Mouse (Mus musculus) heart, postnatal 0 days (tissue): Measurements from ENCODE around the gene Ankrd65. TPM values are rescaled to one million over a fixed set of nuclear protein-coding genes. Genes with fewer than 3 reads are reported as not detected.
A peak's percentile ranks its signal among the peaks of the same experiment; 100 is the strongest.

Source experiments
- ATAC-seq: fragments of 200-750 bp; cut with Nextera tagmentation; 2 replicates; pipeline ENCODE4 v1.8.0; 2017; ENCODE audit warnings: low read depth, moderate number of reproducible peaks, moderate library complexity; ENCODE audit not compliant: insufficient read depth
- DNase-seq: peaks from one replicate; pipeline ENCODE4 v3.0.0-alpha.2; 2016; ENCODE audit warnings: low spot score
- H3K27ac ChIP-seq: fragments of 300-500 bp; sonication (generic); 2 replicates; pipeline ENCODE4 v1.5.1; 2014; ENCODE audit warnings: low read depth, mild to moderate bottlenecking
- H3K27me3 ChIP-seq: fragments of 300-500 bp; sonication (generic); 2 replicates; pipeline ENCODE4 v1.6.1; 2014; ENCODE audit warnings: low read length, mixed read lengths; ENCODE audit not compliant: control insufficient read depth, insufficient read depth
- H3K36me3 ChIP-seq: fragments of 300-500 bp; sonication (generic); replicated peaks from 2 replicates; pipeline ENCODE4 v1.6.1; 2014; ENCODE audit warnings: low read length, mixed read lengths; ENCODE audit not compliant: control insufficient read depth, insufficient read depth
- H3K4me1 ChIP-seq: fragments of 300-500 bp; sonication (generic); 2 replicates; pipeline ENCODE4 v1.6.1; 2014; ENCODE audit warnings: antibody characterized with exemption; ENCODE audit not compliant: control insufficient read depth, insufficient read depth
- H3K4me2 ChIP-seq: fragments of 300-500 bp; sonication (generic); 2 replicates; pipeline ENCODE4 v1.6.1; 2014; ENCODE audit warnings: low read depth, mild to moderate bottlenecking, low read length, moderate library complexity
- H3K4me3 ChIP-seq: fragments of 300-500 bp; sonication (generic); 2 replicates; pipeline ENCODE4 v1.5.1; 2014; ENCODE audit warnings: low read depth, low read length
- H3K9ac ChIP-seq: fragments of 300-500 bp; sonication (generic); replicated peaks from 2 replicates; pipeline ENCODE4 v1.6.1; 2014; ENCODE audit warnings: low read depth, low read length, mixed read lengths
- H3K9me3 ChIP-seq: fragments of 300-500 bp; sonication (generic); replicated peaks from 2 replicates; pipeline ENCODE4 v1.6.1; 2016; ENCODE audit warnings: low read length; ENCODE audit not compliant: control insufficient read depth
- CTCF ChIP-seq: IDR thresholded peaks from 2 replicates; pipeline ENCODE4 v1.5.1; 2016; ENCODE audit warnings: antibody characterized with exemption, control low read depth, low read depth
- EP300 ChIP-seq: IDR thresholded peaks from 2 replicates; pipeline ENCODE4 v1.6.1; 2016; ENCODE audit warnings: antibody characterized with exemption, low read depth
- WGBS: fragments of 180-500 bp; shearing (Covaris S2); extraction: QIAGEN DNeasy Blood & Tissue Kit; methylation state at CpG from one replicate; pipeline ENCODE4 v1.1.7; 2014; 5-methylcytosine and 5-hydroxymethylcytosine counted together
- polyA plus RNA-seq: library from polyadenylated mRNA; unstranded; fragments of >200 nt; fragmentation: Nextera tagmentation; extraction: Ambion mirVana; gene quantifications from 2 replicates; pipeline ENCODE4 v1.2.1, GENCODE M21; 2015
- total RNA-seq: library from RNA; depleted of rRNA; stranded (reverse); fragments of >200 nt; gene quantifications from 2 replicates; pipeline ENCODE4 v1.2.3, GENCODE M21; 2014; ENCODE audit warnings: low replicate concordance

The Ankrd65 gene
- total and polyA plus RNA-seq, 2 experiments from 2014 or later, result not detected

DNA sequence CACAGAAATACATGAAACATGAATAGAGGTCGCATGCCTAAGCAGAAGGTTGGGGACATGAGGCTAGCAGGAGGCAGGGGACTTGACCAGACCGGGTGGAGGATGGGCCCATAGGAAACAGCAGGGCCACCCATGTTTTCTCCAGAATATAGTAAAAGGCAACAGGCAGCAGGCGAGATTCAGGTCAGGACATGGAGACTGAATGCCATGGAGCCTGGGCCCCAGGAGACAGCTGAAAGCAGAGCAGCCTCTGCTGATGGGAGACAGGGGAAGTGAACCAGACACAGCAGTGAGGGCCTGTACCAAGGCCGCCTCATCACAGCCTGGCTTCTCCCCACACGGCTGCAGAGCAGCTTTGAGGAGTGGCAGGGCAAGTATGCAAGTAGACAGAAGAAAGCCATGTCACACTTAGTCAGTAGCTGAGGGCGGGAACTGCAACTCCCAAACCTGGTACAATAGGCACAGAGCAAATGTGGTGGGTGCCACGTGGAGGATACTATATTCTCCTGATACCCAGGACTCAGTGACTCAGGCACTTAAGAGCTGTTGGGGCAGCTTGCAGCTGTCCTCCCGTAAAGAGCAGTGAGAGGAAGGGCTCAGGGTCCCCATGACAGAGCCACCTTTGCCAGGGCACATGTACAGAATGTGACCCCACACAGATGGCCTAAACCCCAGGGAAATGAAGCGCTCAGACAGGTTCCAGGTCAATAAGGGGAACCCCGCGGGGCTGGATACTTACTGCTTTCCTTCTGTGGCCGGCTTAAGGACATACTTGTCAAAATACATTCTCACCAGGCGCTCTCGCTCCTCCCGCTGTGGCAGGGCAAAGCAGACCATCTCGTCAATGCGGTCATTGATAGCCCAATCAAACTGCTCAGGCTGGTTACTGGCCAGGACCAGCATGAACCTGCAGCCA, 43.4 kb upstream of the Ankrd65 start:
- Histone ChIP-seq H3K36me3 (peaks cover 97% of the 10 kb centered on the region), H3K27ac (no peak overlapping the region), H3K4me1 (no peaks in the 10 kb centered on the region), H3K4me3 (no peak overlapping the region), H3K27me3 (no peaks in the 10 kb centered on the region), H3K4me2 (no peak overlapping the region), H3K9me3 (no peaks in the 10 kb centered on the region), H3K9ac (no peak overlapping the region)
- no peak for DNase-seq
- no peak for TF ChIP-seq CTCF
- TF ChIP-seq EP300, result no peak
- no peak for ATAC-seq
- WGBS, result 89% methylated on average over 17 of the region's 17 CpGs

DNA sequence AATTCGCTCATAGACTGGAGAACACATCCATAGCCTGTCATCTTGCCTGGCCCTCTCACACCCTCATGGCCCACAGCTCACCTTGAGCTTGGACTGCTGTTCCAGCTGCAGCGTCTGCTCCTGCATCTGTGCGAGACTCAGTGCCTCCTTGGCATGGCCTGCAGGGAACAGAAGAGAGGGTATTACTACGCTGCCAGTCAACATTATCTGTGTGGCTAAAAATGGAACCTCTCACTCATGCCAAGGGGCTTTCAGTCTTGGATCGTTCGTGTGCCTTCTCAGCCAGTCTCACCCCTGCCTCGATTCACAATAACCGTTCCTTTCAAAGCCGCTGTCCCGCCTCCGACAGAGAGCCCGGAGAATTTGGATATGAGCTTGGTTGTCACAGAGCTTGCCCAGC, 33.2 kb upstream of the Ankrd65 start:
- H3K9me3 ChIP-seq, result no peaks in the 10 kb centered on the region

GRCm38 (mm10) chr4:155759862-155760612, 30.2 kb upstream of the Ankrd65 start:
- H3K27me3 ChIP-seq, result no peaks in the 10 kb centered on the region

More for the DNA sequence above, 33.2 kb upstream of the Ankrd65 start:
- H3K27me3 ChIP-seq, result no peaks in the 10 kb centered on the region
- 0 out of 2 replicates have a peak overlapping the region, but pooled peaks have one; percentile 6 for H3K4me3 ChIP-seq
- WGBS, result 49% methylated on average over 12 of the region's 12 CpGs
- peak overlapping the region; percentile 18; the same call in 1 of the 2 replicates for H3K9ac ChIP-seq
- no peak for ATAC-seq
- peaks cover 56% of the 10 kb centered on the region for H3K36me3 ChIP-seq
- no peak for TF ChIP-seq EP300
- no peak for TF ChIP-seq CTCF
- DNase-seq, result peak; percentile 59
- peaks cover 36% of the 10 kb centered on the region for H3K4me1 ChIP-seq
- peak overlapping the region; percentile 26 for H3K4me2 ChIP-seq
- H3K27ac ChIP-seq, result peak overlapping the region; percentile 33; the same call in 1 of the 2 replicates

DNA sequence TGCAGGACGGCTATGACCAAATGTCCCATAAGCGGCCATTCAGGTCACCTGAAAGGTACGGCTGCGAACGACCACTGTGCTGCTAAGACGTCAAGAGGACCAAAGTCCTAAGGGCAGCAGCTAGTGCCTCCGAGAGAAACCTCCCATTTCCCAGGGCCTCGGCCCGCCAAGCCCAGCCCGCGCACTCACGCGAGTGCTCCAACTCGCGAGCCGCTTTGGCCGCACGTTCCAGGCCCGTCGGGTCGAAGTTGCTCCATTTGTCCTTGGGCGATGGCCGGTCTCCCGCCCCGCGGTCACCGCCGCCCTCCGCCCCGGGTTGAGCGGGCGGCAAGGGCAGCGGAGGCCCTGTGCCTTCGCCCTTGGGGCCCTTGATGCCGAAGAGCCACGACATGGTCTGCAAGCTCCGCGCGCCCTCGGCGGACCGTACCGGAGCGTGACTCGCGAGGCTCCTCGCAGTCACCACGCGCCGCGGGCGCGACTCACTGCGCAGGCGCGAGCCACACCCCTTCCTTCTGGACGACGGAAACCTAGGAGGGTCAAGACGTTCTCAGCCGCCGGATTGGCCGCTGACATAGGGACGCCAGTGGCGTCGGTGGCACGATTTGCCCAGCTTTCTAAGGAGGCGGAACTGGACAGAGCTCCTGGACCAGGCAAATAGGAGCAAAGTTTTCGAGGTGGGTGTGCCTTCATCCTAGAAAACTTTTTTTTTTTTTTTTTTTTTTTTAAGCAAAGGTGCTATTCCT, 29.5 kb upstream of the Ankrd65 start, which contains the start of gene Atad3a:
Gene Atad3a (minus strand): TSS at position 481 of the 743 bp plus-strand sequence.
- H3K9me3 ChIP-seq, result no peaks in the 10 kb centered on the region
- H3K27me3 ChIP-seq, result no peaks in the 10 kb centered on the region
- ATAC-seq, result peak; percentile 97
- H3K4me2 ChIP-seq, result peak within 1 kb of the TSS; percentile 94
- under 1% methylated on average over 58 of the region's 68 CpGs for WGBS
- peak; percentile 42; the same call in 1 of the 2 replicates for TF ChIP-seq EP300
- no peak for TF ChIP-seq CTCF
- peak; percentile 96 for DNase-seq
- H3K27ac ChIP-seq, result peak within 1 kb of the TSS; percentile 80
- peak within 1 kb of the TSS; percentile 66 for H3K4me3 ChIP-seq
- H3K36me3 ChIP-seq, result peaks cover 20% of the 10 kb centered on the region
- H3K4me1 ChIP-seq, result peaks cover 36% of the 10 kb centered on the region
- H3K9ac ChIP-seq, result peak within 1 kb of the TSS; percentile 66

More at GRCm38 (mm10) chr4:155759862-155760612, 30.2 kb upstream of the Ankrd65 start:
- Histone ChIP-seq H3K4me1 (peaks cover 36% of the 10 kb centered on the region), H3K9me3 (no peaks in the 10 kb centered on the region), H3K27ac (peak overlapping the region; percentile 80), H3K4me3 (peak overlapping the region; percentile 66), H3K4me2 (peak overlapping the region; percentile 94), H3K36me3 (peaks cover 27% of the 10 kb centered on the region), H3K9ac (peak overlapping the region; percentile 66)
- 1% methylated on average over 10 of the region's 10 CpGs for WGBS
- TF ChIP-seq CTCF, result peak; percentile 37
- TF ChIP-seq EP300, result no peak
- ATAC-seq (peak; percentile 2; the same call in 1 of the 2 replicates), DNase-seq (peak; percentile 49)
